Mouse (Mus musculus) forebrain, embryonic 14.5 days (tissue): Measurements from ENCODE around the gene Slc25a11. TPM values are rescaled to one million over a fixed set of nuclear protein-coding genes. Genes with fewer than 3 reads are reported as not detected.
A peak's percentile ranks its signal among the peaks of the same experiment; 100 is the strongest.

Experiments used
- ATAC-seq: fragments of 200-750 bp; cut with Nextera tagmentation; 2 replicates; pipeline ENCODE4 v1.8.0; 2017; ENCODE audit warnings: mild to moderate bottlenecking, moderate library complexity
- DNase-seq: peaks from one replicate; pipeline ENCODE4 v3.0.0-alpha.2; 2015; ENCODE audit warnings: low spot score
- H3K27ac ChIP-seq: fragments of 300-500 bp; sonication (generic); 2 replicates; pipeline ENCODE4 v1.5.1; 2014; ENCODE audit warnings: low read depth, mild to moderate bottlenecking, control low read depth, low read length, moderate library complexity
- H3K27me3 ChIP-seq: fragments of 300-500 bp; sonication (generic); replicated peaks from 2 replicates; pipeline ENCODE4 v1.6.1; 2014; ENCODE audit warnings: low read length, control low read depth, mixed read lengths; ENCODE audit not compliant: control insufficient read depth, insufficient read depth
- H3K36me3 ChIP-seq: fragments of 300-500 bp; sonication (generic); 2 replicates; pipeline ENCODE4 v1.6.1; 2014; ENCODE audit warnings: low read length, control low read depth; ENCODE audit not compliant: control insufficient read depth, insufficient read depth
- H3K4me1 ChIP-seq: fragments of 300-500 bp; sonication (generic); 2 replicates; pipeline ENCODE4 v1.6.1; 2014; ENCODE audit warnings: antibody characterized with exemption, low read length, control low read depth; ENCODE audit not compliant: control insufficient read depth, insufficient read depth
- H3K4me2 ChIP-seq: fragments of 300-500 bp; sonication (generic); 2 replicates; pipeline ENCODE4 v1.6.1; 2014; ENCODE audit warnings: mild to moderate bottlenecking, control low read depth, low read length
- H3K4me3 ChIP-seq: fragments of 300-500 bp; sonication (generic); 2 replicates; pipeline ENCODE4 v1.5.1; 2014; ENCODE audit warnings: low read depth, low read length, control low read depth
- H3K9ac ChIP-seq: fragments of 300-500 bp; sonication (generic); 2 replicates; pipeline ENCODE4 v1.6.1; 2014; ENCODE audit warnings: mild to moderate bottlenecking, low read length, control low read depth, moderate library complexity
- H3K9me3 ChIP-seq: fragments of 300-500 bp; sonication (generic); replicated peaks from 2 replicates; pipeline ENCODE4 v1.6.1; 2016; ENCODE audit warnings: low read length, control low read depth, mixed read lengths; ENCODE audit not compliant: control insufficient read depth
- WGBS: fragments of 180-500 bp; shearing (Covaris S2); extraction: QIAGEN DNeasy Blood & Tissue Kit; methylation state at CpG from one replicate; pipeline ENCODE4 v1.1.7; 2014; 5-methylcytosine and 5-hydroxymethylcytosine counted together
- polyA plus RNA-seq: library from polyadenylated mRNA; unstranded; fragments of >200 nt; fragmentation: Nextera tagmentation; extraction: Ambion mirVana; gene quantifications from 2 replicates; pipeline ENCODE4 v1.2.1, GENCODE M21; 2014

Gene Slc25a11
- polyA plus RNA-seq: 165 and 190 TPM in 2 replicates

DNA sequence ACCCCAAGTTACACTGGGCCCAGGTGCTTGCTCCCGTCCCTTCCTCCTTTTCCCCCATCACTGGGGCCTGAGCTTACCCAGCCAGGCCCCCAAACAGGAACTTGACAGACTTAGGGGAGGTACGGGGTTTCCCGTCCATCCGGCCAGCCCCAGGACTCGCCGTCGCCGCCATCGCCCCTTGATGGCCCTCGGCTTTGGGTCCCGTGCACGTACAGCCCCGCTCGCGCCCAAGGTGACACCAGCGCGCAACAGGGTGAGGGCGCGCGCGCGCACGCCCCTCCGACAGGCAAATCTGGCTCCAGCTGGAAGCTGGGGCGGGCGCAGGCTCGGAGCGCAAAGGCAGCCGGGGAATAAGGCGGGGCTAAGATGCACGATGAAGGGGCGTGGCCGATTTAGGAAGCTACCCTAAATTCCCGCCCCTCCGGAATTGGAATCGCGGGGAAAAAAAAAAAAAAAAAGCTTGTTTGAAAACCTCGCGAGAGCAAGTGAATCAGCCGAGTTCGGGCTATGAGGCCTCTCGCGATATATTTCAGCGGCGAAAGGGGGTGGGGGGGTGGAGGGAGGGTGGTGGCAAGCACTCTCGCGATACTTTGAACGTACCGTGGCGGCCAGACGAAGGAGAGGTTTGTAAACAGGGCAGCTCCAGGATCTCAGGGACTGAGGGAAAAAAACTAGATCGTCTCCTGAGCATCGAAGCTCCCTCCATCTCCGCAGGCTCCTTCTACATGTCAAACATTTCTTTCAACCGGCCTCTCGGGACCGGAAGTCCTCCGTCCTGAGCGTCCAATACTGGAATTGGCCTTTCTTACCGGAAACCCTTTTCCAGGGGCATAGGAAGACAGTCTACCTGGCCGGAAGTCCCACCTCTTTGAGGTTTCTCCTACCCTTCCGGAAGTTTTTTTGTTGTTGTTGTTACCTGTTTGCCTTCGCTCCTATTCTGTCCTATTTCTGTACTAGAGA lies at the start of gene Slc25a11, which contains the start of gene Rnf167:
Slc25a11 (minus strand) TSS at position 789 of the 960 bp plus-strand sequence.
Rnf167 (plus strand) TSS at position 545 of the 960 bp plus-strand sequence.
- ATAC-seq (peak; percentile 92), DNase-seq (peak; percentile 100)
- peak within 1 kb of the TSS; percentile 61 for H3K4me3 ChIP-seq
- peaks cover 21% of the 10 kb centered on the region for H3K4me1 ChIP-seq
- H3K36me3 ChIP-seq: peaks cover 59% of the 10 kb centered on the region
- H3K9ac ChIP-seq: peak within 1 kb of the TSS; percentile 88
- H3K4me2 ChIP-seq: peak within 1 kb of the TSS; percentile 99
- H3K27me3 ChIP-seq: no peaks in the 10 kb centered on the region
- under 1% methylated on average over 63 of the region's 63 CpGs for WGBS
- H3K27ac ChIP-seq: peak within 1 kb of the TSS; percentile 90
- no peaks in the 10 kb centered on the region for H3K9me3 ChIP-seq

DNA sequence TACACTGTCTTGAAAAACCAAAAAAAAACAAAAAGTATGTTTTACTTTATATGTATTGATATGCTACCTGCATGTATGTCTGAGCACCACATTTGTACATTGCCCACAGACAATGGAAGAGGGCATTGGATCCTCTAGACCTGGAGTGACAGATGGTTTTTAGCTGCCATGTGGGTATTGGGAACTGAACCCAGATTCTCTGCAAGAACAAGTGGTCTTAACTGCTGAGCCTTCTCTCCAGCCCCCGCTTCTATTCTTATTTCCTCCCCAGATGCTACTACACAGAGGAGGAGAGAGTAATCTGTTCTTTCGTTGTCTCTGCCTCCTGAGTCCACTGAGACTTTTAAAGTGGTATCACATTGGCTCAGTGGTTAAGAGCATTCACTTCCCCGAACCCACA lies 46.2 kb upstream of the Slc25a11 start:
- Histone ChIP-seq H3K27ac (no peak overlapping the region), H3K9ac (no peak overlapping the region), H3K9me3 (no peaks in the 10 kb centered on the region), H3K36me3 (no peaks in the 10 kb centered on the region), H3K27me3 (no peaks in the 10 kb centered on the region), H3K4me1 (peaks cover 2% of the 10 kb centered on the region), H3K4me2 (no peak overlapping the region), H3K4me3 (no peak overlapping the region)
- 77% methylated on average over 3 of the region's 3 CpGs for WGBS
- DNase-seq: no peak
- no peak for ATAC-seq

GRCm38 (mm10) chr11:70689578-70689977 lies 42.3 kb upstream of the Slc25a11 start:
- Histone ChIP-seq H3K4me1 (peaks cover 10% of the 10 kb centered on the region), H3K9me3 (no peaks in the 10 kb centered on the region), H3K36me3 (peaks cover 10% of the 10 kb centered on the region; the same call in 1 of the 2 replicates), H3K27me3 (no peaks in the 10 kb centered on the region), H3K4me2 (no peak overlapping the region), H3K27ac (no peak overlapping the region), H3K4me3 (no peak overlapping the region), H3K9ac (no peak overlapping the region)
- DNase-seq (no peak), ATAC-seq (no peak)
- WGBS: 36% methylated on average over 4 of the region's 4 CpGs

DNA sequence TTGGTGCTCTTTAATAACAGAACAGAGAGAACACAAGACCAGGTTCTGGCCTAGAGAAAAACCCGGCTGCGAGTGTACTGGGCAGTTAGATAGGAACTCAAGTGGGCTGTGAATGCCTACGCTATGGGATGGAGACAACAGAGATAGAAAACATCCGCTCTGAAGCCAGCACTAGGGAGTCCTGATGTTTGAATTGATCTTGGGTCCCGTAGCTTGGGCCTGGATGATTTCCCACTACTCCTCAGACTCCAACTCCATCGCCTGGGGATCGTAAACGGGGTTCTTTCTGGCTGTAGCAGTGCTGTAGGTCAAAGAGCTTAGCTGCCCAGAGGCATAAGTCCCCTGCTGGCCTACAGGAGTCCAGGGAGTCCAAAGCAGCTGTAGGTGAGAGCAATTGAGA lies 41.1 kb upstream of the Slc25a11 start:
- peak overlapping the region; percentile 84 for H3K4me3 ChIP-seq
- peak overlapping the region; percentile 60 for H3K4me2 ChIP-seq
- H3K9ac ChIP-seq: peak overlapping the region; percentile 84
- H3K27ac ChIP-seq: peak overlapping the region; percentile 81; the same call in 1 of the 2 replicates
- H3K27me3 ChIP-seq: no peaks in the 10 kb centered on the region
- DNase-seq (peak; percentile 7), ATAC-seq (no peak)
- 10% methylated on average over 8 of the region's 8 CpGs for WGBS
- no peaks in the 10 kb centered on the region for H3K9me3 ChIP-seq
- peaks cover 22% of the 10 kb centered on the region for H3K36me3 ChIP-seq
- H3K4me1 ChIP-seq: peaks cover 10% of the 10 kb centered on the region

- peak; percentile 83 for DNase-seq
- WGBS: under 1% methylated on average over 51 of the region's 55 CpGs
Measured at GRCm38 (mm10) chr11:70687601-70688199, 40.4 kb upstream of the Slc25a11 start, which contains the start of gene Camta2. Gene Camta2 (minus strand): TSS chr11:70688105.

GRCm38 (mm10) chr11:70686901-70687566 lies 39.8 kb upstream of the Slc25a11 start:
- peak overlapping the region; percentile 81 for H3K27ac ChIP-seq
- peak overlapping the region; percentile 60 for H3K4me2 ChIP-seq
- DNase-seq: peak; percentile 68
- H3K27me3 ChIP-seq: no peaks in the 10 kb centered on the region
- peak overlapping the region; percentile 84 for H3K4me3 ChIP-seq
- peaks cover 16% of the 10 kb centered on the region for H3K4me1 ChIP-seq
- H3K9ac ChIP-seq: peak overlapping the region; percentile 84
- peaks cover 34% of the 10 kb centered on the region for H3K36me3 ChIP-seq
- peak; percentile 73 for ATAC-seq
- H3K9me3 ChIP-seq: no peaks in the 10 kb centered on the region
- WGBS: 4% methylated on average over 16 of the region's 16 CpGs

More at GRCm38 (mm10) chr11:70687601-70688199, 40.4 kb upstream of the Slc25a11 start, which contains the start of gene Camta2:
- Histone ChIP-seq H3K4me3 (peak within 1 kb of the TSS; percentile 84), H3K27ac (peak within 1 kb of the TSS; percentile 81), H3K9me3 (no peaks in the 10 kb centered on the region), H3K36me3 (peaks cover 28% of the 10 kb centered on the region), H3K4me2 (peak within 1 kb of the TSS; percentile 60), H3K9ac (peak within 1 kb of the TSS; percentile 84), H3K27me3 (no peaks in the 10 kb centered on the region), H3K4me1 (peaks cover 10% of the 10 kb centered on the region)
- ATAC-seq: peak; percentile 84

GRCm38 (mm10) chr11:70683640-70684039 lies 36.4 kb upstream of the Slc25a11 start:
- no peak for ATAC-seq
- DNase-seq: no peak
- Histone ChIP-seq H3K36me3 (peaks cover 51% of the 10 kb centered on the region), H3K4me2 (no peak overlapping the region), H3K9ac (no peak overlapping the region), H3K4me1 (peaks cover 16% of the 10 kb centered on the region), H3K27me3 (no peaks in the 10 kb centered on the region), H3K27ac (no peak overlapping the region), H3K4me3 (no peak overlapping the region), H3K9me3 (no peaks in the 10 kb centered on the region)
- WGBS: 92% methylated on average over 5 of the region's 5 CpGs

DNA sequence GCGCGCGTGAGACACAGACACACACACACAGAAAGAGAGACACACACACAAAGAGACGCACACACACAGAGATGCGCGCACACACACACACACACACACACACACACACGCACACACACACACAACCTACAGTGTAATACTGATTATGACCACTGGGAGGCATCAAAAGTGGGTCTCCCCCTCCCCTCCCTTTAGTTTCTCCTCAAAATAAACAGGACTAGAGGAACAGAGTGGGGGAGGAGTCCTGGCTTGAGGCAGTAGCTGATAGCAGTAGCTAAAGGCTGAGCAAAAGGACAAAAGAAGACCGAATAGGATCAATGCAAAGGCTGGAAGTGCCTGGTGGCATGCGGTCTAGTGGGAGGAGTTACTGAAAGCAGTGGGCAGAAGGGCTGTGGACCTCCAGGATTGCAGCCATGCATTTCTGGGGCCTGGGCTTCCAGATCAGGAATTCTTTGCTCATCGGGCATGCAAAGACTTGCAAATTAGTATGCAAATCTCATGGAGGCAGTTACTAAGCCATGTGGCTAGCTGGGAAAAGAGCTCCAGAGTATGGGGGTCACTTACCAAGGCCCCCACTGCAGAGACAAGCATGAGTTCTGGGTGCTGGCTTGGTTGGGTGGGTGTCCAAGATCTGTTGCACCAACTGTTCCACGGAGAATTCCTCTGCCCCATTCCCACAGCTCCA lies 34.8 kb upstream of the Slc25a11 start:
- Histone ChIP-seq H3K4me2 (peak overlapping the region; percentile 24; the same call in 1 of the 2 replicates), H3K9ac (no peak overlapping the region), H3K4me1 (peaks cover 13% of the 10 kb centered on the region), H3K9me3 (no peaks in the 10 kb centered on the region), H3K27ac (peak overlapping the region; percentile 72), H3K4me3 (no peak overlapping the region), H3K27me3 (no peaks in the 10 kb centered on the region), H3K36me3 (peaks cover 57% of the 10 kb centered on the region)
- DNase-seq: peak; percentile 88
- peak; percentile 85 for ATAC-seq
- 10% methylated on average over 11 of the region's 11 CpGs for WGBS
